Mouse (Mus musculus) forebrain, embryonic 14.5 days (tissue): ENCODE data around the gene Ripor1. TPM values are rescaled to one million over a fixed set of nuclear protein-coding genes. Genes with fewer than 3 reads are reported as not detected.
A peak's percentile ranks its signal among the peaks of the same experiment; 100 is the strongest.

Experiments used
- ATAC-seq: fragments of 200-750 bp; cut with Nextera tagmentation; 2 replicates; pipeline ENCODE4 v1.8.0; 2017; ENCODE audit warnings: mild to moderate bottlenecking, moderate library complexity
- DNase-seq: peaks from one replicate; pipeline ENCODE4 v3.0.0-alpha.2; 2015; ENCODE audit warnings: low spot score
- H3K27ac ChIP-seq: fragments of 300-500 bp; sonication (generic); 2 replicates; pipeline ENCODE4 v1.5.1; 2014; ENCODE audit warnings: low read depth, mild to moderate bottlenecking, control low read depth, low read length, moderate library complexity
- H3K27me3 ChIP-seq: fragments of 300-500 bp; sonication (generic); replicated peaks from 2 replicates; pipeline ENCODE4 v1.6.1; 2014; ENCODE audit warnings: low read length, control low read depth, mixed read lengths; ENCODE audit not compliant: control insufficient read depth, insufficient read depth
- H3K36me3 ChIP-seq: fragments of 300-500 bp; sonication (generic); 2 replicates; pipeline ENCODE4 v1.6.1; 2014; ENCODE audit warnings: low read length, control low read depth; ENCODE audit not compliant: control insufficient read depth, insufficient read depth
- H3K4me1 ChIP-seq: fragments of 300-500 bp; sonication (generic); 2 replicates; pipeline ENCODE4 v1.6.1; 2014; ENCODE audit warnings: antibody characterized with exemption, low read length, control low read depth; ENCODE audit not compliant: control insufficient read depth, insufficient read depth
- H3K4me2 ChIP-seq: fragments of 300-500 bp; sonication (generic); 2 replicates; pipeline ENCODE4 v1.6.1; 2014; ENCODE audit warnings: mild to moderate bottlenecking, control low read depth, low read length
- H3K4me3 ChIP-seq: fragments of 300-500 bp; sonication (generic); 2 replicates; pipeline ENCODE4 v1.5.1; 2014; ENCODE audit warnings: low read depth, low read length, control low read depth
- H3K9ac ChIP-seq: fragments of 300-500 bp; sonication (generic); 2 replicates; pipeline ENCODE4 v1.6.1; 2014; ENCODE audit warnings: mild to moderate bottlenecking, low read length, control low read depth, moderate library complexity
- H3K9me3 ChIP-seq: fragments of 300-500 bp; sonication (generic); replicated peaks from 2 replicates; pipeline ENCODE4 v1.6.1; 2016; ENCODE audit warnings: low read length, control low read depth, mixed read lengths; ENCODE audit not compliant: control insufficient read depth
- WGBS: fragments of 180-500 bp; shearing (Covaris S2); extraction: QIAGEN DNeasy Blood & Tissue Kit; methylation state at CpG from one replicate; pipeline ENCODE4 v1.1.7; 2014; 5-methylcytosine and 5-hydroxymethylcytosine counted together
- polyA plus RNA-seq: library from polyadenylated mRNA; unstranded; fragments of >200 nt; fragmentation: Nextera tagmentation; extraction: Ambion mirVana; gene quantifications from 2 replicates; pipeline ENCODE4 v1.2.1, GENCODE M21; 2014

Ripor1 gene
- polyA plus RNA-seq, 1 experiment from 2014 or later, result 14.9 TPM

- Histone ChIP-seq H3K4me1 (peaks cover 12% of the 10 kb centered on the region), H3K4me2 (no peak overlapping the region), H3K27me3 (0 out of 2 replicates have a peak, but pooled peaks cover 19% of the 10 kb centered on the region), H3K9me3 (no peaks in the 10 kb centered on the region), H3K4me3 (no peak overlapping the region), H3K27ac (no peak overlapping the region), H3K36me3 (peaks cover 21% of the 10 kb centered on the region), H3K9ac (no peak overlapping the region)
- WGBS, result 85% methylated on average over 9 of the region's 9 CpGs
- DNase-seq (no peak), ATAC-seq (no peak)
Observed at GRCm38 (mm10) chr8:105611836-105612235, 6.8 kb downstream of the Ripor1 start.

GRCm38 (mm10) chr8:105613037-105613436, 8.0 kb downstream of the Ripor1 start:
- peak overlapping the region; percentile 28 for H3K4me2 ChIP-seq

GRCm38 (mm10) chr8:105613830-105614511, 8.9 kb downstream of the Ripor1 start:
- H3K9me3 ChIP-seq, result no peaks in the 10 kb centered on the region
- H3K27me3 ChIP-seq, result 0 out of 2 replicates have a peak, but pooled peaks cover 19% of the 10 kb centered on the region
- peaks cover 42% of the 10 kb centered on the region for H3K36me3 ChIP-seq
- H3K4me1 ChIP-seq, result peaks cover 8% of the 10 kb centered on the region; the same call in 1 of the 2 replicates
- DNase-seq (peak; percentile 22), ATAC-seq (peak; percentile 59)
- peak overlapping the region; percentile 37 for H3K4me3 ChIP-seq
- peak overlapping the region; percentile 83 for H3K4me2 ChIP-seq
- no peak overlapping the region for H3K27ac ChIP-seq
- under 1% methylated on average over 44 of the region's 50 CpGs for WGBS
- H3K9ac ChIP-seq, result peak overlapping the region; percentile 64

More at GRCm38 (mm10) chr8:105613037-105613436, 8.0 kb downstream of the Ripor1 start:
- H3K4me1 ChIP-seq, result peaks cover 8% of the 10 kb centered on the region; the same call in 1 of the 2 replicates
- H3K9ac ChIP-seq, result no peak overlapping the region
- peaks cover 33% of the 10 kb centered on the region for H3K36me3 ChIP-seq
- no peaks in the 10 kb centered on the region for H3K9me3 ChIP-seq
- 0 out of 2 replicates have a peak, but pooled peaks cover 19% of the 10 kb centered on the region for H3K27me3 ChIP-seq
- no peak overlapping the region for H3K27ac ChIP-seq
- ATAC-seq (no peak), DNase-seq (no peak)
- 5% methylated on average over 20 of the region's 20 CpGs for WGBS
- no peak overlapping the region for H3K4me3 ChIP-seq

GRCm38 (mm10) chr8:105615942-105616341, 10.9 kb downstream of the Ripor1 start:
- ATAC-seq (no peak), DNase-seq (no peak)
- WGBS, result 91% methylated on average over 9 of the region's 9 CpGs
- Histone ChIP-seq H3K4me3 (no peak overlapping the region), H3K36me3 (peaks cover 62% of the 10 kb centered on the region), H3K9ac (no peak overlapping the region), H3K27me3 (0 out of 2 replicates have a peak, but pooled peaks cover 19% of the 10 kb centered on the region), H3K4me1 (peaks cover 8% of the 10 kb centered on the region; the same call in 1 of the 2 replicates), H3K4me2 (no peak overlapping the region), H3K9me3 (no peaks in the 10 kb centered on the region), H3K27ac (no peak overlapping the region)

- Histone ChIP-seq H3K27me3 (0 out of 2 replicates have a peak, but pooled peaks cover 11% of the 10 kb centered on the region), H3K4me3 (no peak overlapping the region), H3K4me1 (peaks cover 10% of the 10 kb centered on the region; the same call in 1 of the 2 replicates), H3K4me2 (no peak overlapping the region), H3K9me3 (no peaks in the 10 kb centered on the region), H3K9ac (no peak overlapping the region), H3K36me3 (peaks cover 77% of the 10 kb centered on the region), H3K27ac (no peak overlapping the region)
- no peak for ATAC-seq
- DNase-seq, result no peak
- WGBS, result 89% methylated on average over 21 of the region's 21 CpGs
Observed at GRCm38 (mm10) chr8:105617451-105618278, 12.6 kb downstream of the Ripor1 start.

GRCm38 (mm10) chr8:105618279-105618634, 13.2 kb downstream of the Ripor1 start:
- Histone ChIP-seq H3K4me3 (no peak overlapping the region), H3K9me3 (no peaks in the 10 kb centered on the region), H3K27ac (no peak overlapping the region), H3K4me1 (peaks cover 10% of the 10 kb centered on the region; the same call in 1 of the 2 replicates), H3K9ac (no peak overlapping the region), H3K36me3 (peaks cover 83% of the 10 kb centered on the region), H3K4me2 (no peak overlapping the region), H3K27me3 (0 out of 2 replicates have a peak, but pooled peaks cover 6% of the 10 kb centered on the region)
- DNase-seq (no peak), ATAC-seq (no peak)
- 90% methylated on average over 5 of the region's 5 CpGs for WGBS

GRCm38 (mm10) chr8:105618892-105619591, 14.0 kb downstream of the Ripor1 start:
- Histone ChIP-seq H3K4me3 (no peak overlapping the region), H3K9ac (no peak overlapping the region), H3K36me3 (peaks cover 84% of the 10 kb centered on the region), H3K27ac (no peak overlapping the region), H3K9me3 (no peaks in the 10 kb centered on the region), H3K4me1 (peaks cover 6% of the 10 kb centered on the region; the same call in 1 of the 2 replicates), H3K27me3 (0 out of 2 replicates have a peak, but pooled peaks cover 5% of the 10 kb centered on the region), H3K4me2 (no peak overlapping the region)
- 95% methylated on average over 19 of the region's 19 CpGs for WGBS
- no peak for ATAC-seq
- no peak for DNase-seq

- H3K27me3 ChIP-seq, result no peaks in the 10 kb centered on the region
- WGBS, result 90% methylated on average over 19 of the region's 19 CpGs
- peaks cover 83% of the 10 kb centered on the region for H3K36me3 ChIP-seq
- no peak overlapping the region for H3K9ac ChIP-seq
- DNase-seq, result no peak
- H3K9me3 ChIP-seq, result no peaks in the 10 kb centered on the region
- H3K4me2 ChIP-seq, result no peak overlapping the region
- no peak overlapping the region for H3K4me3 ChIP-seq
- ATAC-seq, result no peak
- H3K27ac ChIP-seq, result no peak overlapping the region
- H3K4me1 ChIP-seq, result peaks cover 3% of the 10 kb centered on the region; the same call in 1 of the 2 replicates
Observed at GRCm38 (mm10) chr8:105620211-105620610, 15.2 kb downstream of the Ripor1 start.
